Mouse (Mus musculus): ENCODE results near the gene Aoc2. TPM values are rescaled to one million over a fixed set of nuclear protein-coding genes. Genes with fewer than 3 reads are reported as not detected.

Gene Aoc2
- total and polyA plus RNA-seq, 3 experiments, result 12.1 to 21.1 TPM; not detected in 1

- no peaks in the 10 kb centered on the region for H3K27me3 ChIP-seq (ENCODE audit: control insufficient read depth in 1 of 2, insufficient read depth in 2 of 2, low read length in 2 of 2)
- no peak for DNase-seq (ENCODE audit: low read depth, low spot score)
- peaks cover under 1% of the 10 kb centered on the region in 2 experiments; a peak in 2 of 4 replicates for H3K4me1 ChIP-seq (ENCODE audit: control insufficient read depth in 1 of 2, insufficient read depth in 2 of 2, low read length in 2 of 2)
- peaks cover 10% of the 10 kb centered on the region for H3K79me2 ChIP-seq (ENCODE audit: control insufficient read depth, insufficient read depth, low read length, poor library complexity)
- no peak overlapping the region for H3K9ac ChIP-seq (ENCODE audit: control insufficient read depth, low read depth, low read length, poor library complexity, severe bottlenecking)
- no peaks in the 10 kb centered on the region for H3K9me3 ChIP-seq (replicated peaks; ENCODE audit: insufficient read depth, low read length)
- H3K27ac ChIP-seq (ENCODE audit: control insufficient read depth, low read depth, low read length), result no peak overlapping the region
- no peak overlapping the region for H3K4me3 ChIP-seq (ENCODE audit: control insufficient read depth in 1 of 2, insufficient read depth in 1 of 2, low read depth in 2 of 2, low read length in 2 of 2)
- peaks cover 1 to 14% of the 10 kb centered on the region in 2 experiments for H3K36me3 ChIP-seq (ENCODE audit: control insufficient read depth in 1 of 2, insufficient read depth in 2 of 2, low read length in 2 of 2)
- TF ChIP-seq POLR2AphosphoS2 (IDR thresholded peaks at IDR 0.05; ENCODE audit: low read length), result no peak
- TF ChIP-seq MEF2A (IDR thresholded peaks at IDR 0.05; ENCODE audit: extremely low read depth, insufficient replicate concordance, low read depth, low read length, poor library complexity, severe bottlenecking), result no peak
- no peak for TF ChIP-seq TBP (IDR thresholded peaks at IDR 0.05; ENCODE audit: low read depth, low read length)
- TF ChIP-seq MYC (IDR thresholded peaks at IDR 0.05; ENCODE audit: low read depth, low read length), result no peak
- TF ChIP-seq MYB (IDR thresholded peaks at IDR 0.05; ENCODE audit: low read depth, low read length), result no peak
- no peak for TF ChIP-seq ZNF384 (IDR thresholded peaks at IDR 0.05; ENCODE audit: low read depth, low read length)
- no peak for TF ChIP-seq MAFK (IDR thresholded peaks at IDR 0.05; ENCODE audit: borderline replicate concordance, low read depth, low read length)
- no peak for TF ChIP-seq TCF12 (IDR thresholded peaks at IDR 0.05; ENCODE audit: low read depth, low read length)
- no peak for TF ChIP-seq NRF1 (IDR thresholded peaks at IDR 0.05; ENCODE audit: insufficient read depth, low read depth, low read length, poor library complexity, severe bottlenecking)
- TF ChIP-seq ZMIZ1 (IDR thresholded peaks at IDR 0.05; ENCODE audit: low read depth, low read length), result no peak
- no peak for TF ChIP-seq ETS1 (IDR thresholded peaks at IDR 0.05; ENCODE audit: low read depth, low read length)
- TF ChIP-seq UBTF (IDR thresholded peaks at IDR 0.05; ENCODE audit: borderline replicate concordance, insufficient read depth, low read depth, low read length), result no peak
- TF ChIP-seq RCOR1 (IDR thresholded peaks at IDR 0.05; ENCODE audit: low read depth, low read length), result no peak
- no peak for TF ChIP-seq BHLHE40 (IDR thresholded peaks at IDR 0.05; ENCODE audit: borderline replicate concordance, low read depth, low read length)
- no peak for TF ChIP-seq USF2 (IDR thresholded peaks at IDR 0.05; ENCODE audit: borderline replicate concordance in 1 of 2, insufficient read depth in 1 of 2, low read depth in 1 of 2, low read length in 2 of 2)
- no peak for TF ChIP-seq HCFC1 (IDR thresholded peaks at IDR 0.05; ENCODE audit: low read depth, low read length)
Observed at GRCm38 (mm10) chr11:101295191-101295590, 29.7 kb upstream of the Aoc2 start.

GRCm38 (mm10) chr11:101300881-101301280 lies 24.0 kb upstream of the Aoc2 start:
- H3K9ac ChIP-seq (ENCODE audit: control insufficient read depth, low read depth, low read length, poor library complexity, severe bottlenecking), result peak overlapping the region; percentile 84
- peaks cover 9 to 15% of the 10 kb centered on the region in 2 experiments for H3K36me3 ChIP-seq (ENCODE audit: control insufficient read depth in 1 of 2, insufficient read depth in 2 of 2, low read length in 2 of 2)
- peaks cover 5 to 17% of the 10 kb centered on the region in 2 experiments for H3K4me1 ChIP-seq (ENCODE audit: control insufficient read depth in 1 of 2, insufficient read depth in 2 of 2, low read length in 2 of 2)
- DNase-seq (ENCODE audit: low read depth, low spot score), result peak; percentile 74
- H3K79me2 ChIP-seq (ENCODE audit: control insufficient read depth, insufficient read depth, low read length, poor library complexity), result peaks cover 29% of the 10 kb centered on the region
- no peak overlapping the region for H3K27ac ChIP-seq (ENCODE audit: control insufficient read depth, low read depth, low read length)
- no peak for TF ChIP-seq MAFK (IDR thresholded peaks at IDR 0.05; ENCODE audit: borderline replicate concordance, low read depth, low read length)
- TF ChIP-seq SMC3 (IDR thresholded peaks at IDR 0.05; ENCODE audit: low read depth, low read length), result peak; percentile 58
- no peak for TF ChIP-seq TBP (IDR thresholded peaks at IDR 0.05; ENCODE audit: low read depth, low read length)
- peak; percentile 42 for TF ChIP-seq RAD21 (IDR thresholded peaks at IDR 0.05; ENCODE audit: low read depth, low read length)
- TF ChIP-seq CTCF (IDR thresholded peaks at IDR 0.05 in 2 of 3, conservative IDR thresholded peaks at IDR 0.05 in 1 of 3; ENCODE audit: control insufficient read depth in 1 of 3, insufficient read depth in 1 of 3, low read depth in 2 of 3, low read length in 3 of 3, poor library complexity in 1 of 3, severe bottlenecking in 1 of 3), result peak; percentile 58 to 71 (median 70)
- peak overlapping the region; percentile 80 for H3K4me3 ChIP-seq (ENCODE audit: control insufficient read depth in 1 of 2, insufficient read depth in 1 of 2, low read depth in 2 of 2, low read length in 2 of 2)
- H3K9me3 ChIP-seq (replicated peaks; ENCODE audit: insufficient read depth, low read length), result no peaks in the 10 kb centered on the region
- no peaks in the 10 kb centered on the region for H3K27me3 ChIP-seq (ENCODE audit: control insufficient read depth in 1 of 2, insufficient read depth in 2 of 2, low read length in 2 of 2)
